Mouse (Mus musculus) stomach, embryonic 16.5 days (tissue): Measurements from ENCODE around the gene Tmem163. TPM values are rescaled to one million over a fixed set of nuclear protein-coding genes. Genes with fewer than 3 reads are reported as not detected.

Experiments
- ATAC-seq: fragments of 200-750 bp; cut with Nextera tagmentation; 2 replicates; pipeline ENCODE4 v1.8.0; 2017; ENCODE audit warnings: moderate number of reproducible peaks, moderate TSS enrichment; ENCODE audit not compliant: insufficient read depth, low FRiP score
- H3K27ac ChIP-seq: fragments of 300-500 bp; sonication (generic); 2 replicates; pipeline ENCODE4 v1.5.1; 2014; ENCODE audit warnings: low read length
- H3K27me3 ChIP-seq: fragments of 300-500 bp; sonication (generic); 2 replicates; pipeline ENCODE4 v1.6.1; 2014; ENCODE audit warnings: low read length, control low read depth, mixed read lengths; ENCODE audit not compliant: control insufficient read depth, insufficient read depth
- H3K36me3 ChIP-seq: fragments of 300-500 bp; sonication (generic); 2 replicates; pipeline ENCODE4 v1.6.1; 2014; ENCODE audit warnings: low read length; ENCODE audit not compliant: control insufficient read depth, insufficient read depth
- H3K4me1 ChIP-seq: fragments of 300-500 bp; sonication (generic); 2 replicates; pipeline ENCODE4 v1.6.1; 2014; ENCODE audit warnings: low read length, control low read depth, mixed read lengths; ENCODE audit not compliant: control insufficient read depth, insufficient read depth
- H3K4me2 ChIP-seq: fragments of 300-500 bp; sonication (generic); 2 replicates; pipeline ENCODE4 v1.6.1; 2014; ENCODE audit warnings: low read depth, low read length, mixed read lengths
- H3K4me3 ChIP-seq: fragments of 300-500 bp; sonication (generic); replicated peaks from 2 replicates; pipeline ENCODE4 v1.5.1; 2014; ENCODE audit warnings: mild to moderate bottlenecking, low read length
- H3K9ac ChIP-seq: fragments of 300-500 bp; sonication (generic); 2 replicates; pipeline ENCODE4 v1.6.1; 2014; ENCODE audit warnings: low read length
- H3K9me3 ChIP-seq: fragments of 300-500 bp; sonication (generic); replicated peaks from 2 replicates; pipeline ENCODE4 v1.6.1; 2016; ENCODE audit warnings: low read length, control low read depth; ENCODE audit not compliant: control insufficient read depth
- WGBS: fragments of 180-500 bp; shearing (Covaris S2); extraction: QIAGEN DNeasy Blood & Tissue Kit; methylation state at CpG from one replicate; pipeline ENCODE4 v1.1.7; 2014; 5-methylcytosine and 5-hydroxymethylcytosine counted together
- polyA plus RNA-seq: library from polyadenylated mRNA; unstranded; fragments of >200 nt; fragmentation: Nextera tagmentation; extraction: Ambion mirVana; gene quantifications from 2 replicates; pipeline ENCODE4 v1.2.1, GENCODE M21; 2015

Gene Tmem163
- polyA plus RNA-seq, 1 experiment from 2014 or later, result 0.45 TPM

- WGBS, result 64% methylated on average over 13 of the region's 13 CpGs
- Histone ChIP-seq H3K36me3 (no peaks in the 10 kb centered on the region), H3K27me3 (no peaks in the 10 kb centered on the region), H3K4me1 (no peaks in the 10 kb centered on the region), H3K9me3 (no peaks in the 10 kb centered on the region), H3K4me3 (no peak overlapping the region), H3K4me2 (no peak overlapping the region), H3K9ac (no peak overlapping the region), H3K27ac (no peak overlapping the region)
- ATAC-seq, result no peak
Measured at GRCm38 (mm10) chr1:127662385-127663068, 16.8 kb downstream of the Tmem163 start.

GRCm38 (mm10) chr1:127661118-127662012, 18.0 kb downstream of the Tmem163 start:
- H3K9ac ChIP-seq, result no peak overlapping the region
- H3K27me3 ChIP-seq, result no peaks in the 10 kb centered on the region
- no peak overlapping the region for H3K4me3 ChIP-seq
- no peaks in the 10 kb centered on the region for H3K4me1 ChIP-seq
- no peaks in the 10 kb centered on the region for H3K36me3 ChIP-seq
- no peak overlapping the region for H3K4me2 ChIP-seq
- H3K27ac ChIP-seq, result no peak overlapping the region
- H3K9me3 ChIP-seq, result no peaks in the 10 kb centered on the region
- 32% methylated on average over 13 of the region's 13 CpGs for WGBS
- ATAC-seq, result no peak

- Histone ChIP-seq H3K9me3 (no peaks in the 10 kb centered on the region), H3K36me3 (no peaks in the 10 kb centered on the region), H3K9ac (no peak overlapping the region), H3K4me2 (no peak overlapping the region), H3K4me3 (no peak overlapping the region), H3K27ac (no peak overlapping the region), H3K4me1 (no peaks in the 10 kb centered on the region), H3K27me3 (no peaks in the 10 kb centered on the region)
- WGBS, result 79% methylated on average over 2 of the region's 2 CpGs
- no peak for ATAC-seq
Measured at GRCm38 (mm10) chr1:127651564-127651963, 27.8 kb downstream of the Tmem163 start.

- Histone ChIP-seq H3K4me3 (no peak overlapping the region), H3K9ac (no peak overlapping the region), H3K9me3 (no peaks in the 10 kb centered on the region), H3K4me1 (no peaks in the 10 kb centered on the region), H3K27me3 (no peaks in the 10 kb centered on the region), H3K4me2 (no peak overlapping the region), H3K36me3 (no peaks in the 10 kb centered on the region), H3K27ac (no peak overlapping the region)
- ATAC-seq, result no peak
- WGBS, result 83% methylated on average over 12 of the region's 12 CpGs
Measured at GRCm38 (mm10) chr1:127642976-127643769, 36.2 kb downstream of the Tmem163 start.

DNA sequence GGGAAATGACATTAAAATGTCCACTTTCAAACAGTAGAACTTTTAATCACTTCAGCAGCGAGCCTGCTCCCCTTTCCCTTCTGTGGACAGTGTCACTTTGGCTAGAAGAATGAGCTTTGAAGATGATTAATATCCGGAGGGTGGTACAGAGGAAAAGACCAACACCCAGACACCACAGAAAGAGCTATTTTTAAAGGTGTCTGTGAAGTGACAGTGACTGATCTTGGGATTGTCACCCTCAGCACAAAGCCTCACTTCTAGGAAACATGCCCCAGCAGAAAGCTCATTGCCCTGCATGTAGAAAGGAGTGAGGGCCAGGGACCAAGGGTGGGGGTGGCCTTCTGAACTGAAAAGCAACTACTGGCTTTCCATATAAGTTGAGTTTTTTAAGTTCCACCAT, 41.4 kb downstream of the Tmem163 start:
- Histone ChIP-seq H3K4me2 (no peak overlapping the region), H3K9ac (no peak overlapping the region), H3K4me1 (no peaks in the 10 kb centered on the region), H3K27me3 (no peaks in the 10 kb centered on the region), H3K4me3 (no peak overlapping the region), H3K36me3 (no peaks in the 10 kb centered on the region), H3K9me3 (no peaks in the 10 kb centered on the region), H3K27ac (no peak overlapping the region)
- 44% methylated on average over 2 of the region's 2 CpGs for WGBS
- ATAC-seq, result no peak

DNA sequence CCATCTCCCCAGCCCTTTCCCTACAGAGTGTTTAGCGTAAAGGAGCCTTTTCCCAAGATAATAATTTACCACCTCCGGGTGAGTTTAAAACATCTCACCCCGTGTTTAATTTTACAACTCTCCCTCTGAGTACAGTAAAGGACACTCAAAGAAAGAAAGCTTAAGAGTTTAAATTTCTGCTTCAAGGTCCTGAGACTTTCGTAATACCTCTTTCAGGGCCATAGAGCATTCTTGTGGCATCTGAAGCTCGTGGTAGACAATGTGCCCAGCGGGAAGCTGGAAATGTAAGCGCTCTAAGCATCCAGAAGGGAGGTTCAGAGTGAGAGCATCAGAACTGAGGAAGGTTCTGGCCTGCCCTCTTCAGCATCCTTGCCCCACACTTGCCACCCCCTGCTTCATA, 52.2 kb downstream of the Tmem163 start:
- Histone ChIP-seq H3K4me3 (no peak overlapping the region), H3K36me3 (no peaks in the 10 kb centered on the region), H3K4me1 (no peaks in the 10 kb centered on the region), H3K27ac (no peak overlapping the region), H3K4me2 (no peak overlapping the region), H3K9me3 (no peaks in the 10 kb centered on the region), H3K9ac (no peak overlapping the region), H3K27me3 (no peaks in the 10 kb centered on the region)
- no peak for ATAC-seq
- WGBS, result 73% methylated on average over 7 of the region's 7 CpGs

DNA sequence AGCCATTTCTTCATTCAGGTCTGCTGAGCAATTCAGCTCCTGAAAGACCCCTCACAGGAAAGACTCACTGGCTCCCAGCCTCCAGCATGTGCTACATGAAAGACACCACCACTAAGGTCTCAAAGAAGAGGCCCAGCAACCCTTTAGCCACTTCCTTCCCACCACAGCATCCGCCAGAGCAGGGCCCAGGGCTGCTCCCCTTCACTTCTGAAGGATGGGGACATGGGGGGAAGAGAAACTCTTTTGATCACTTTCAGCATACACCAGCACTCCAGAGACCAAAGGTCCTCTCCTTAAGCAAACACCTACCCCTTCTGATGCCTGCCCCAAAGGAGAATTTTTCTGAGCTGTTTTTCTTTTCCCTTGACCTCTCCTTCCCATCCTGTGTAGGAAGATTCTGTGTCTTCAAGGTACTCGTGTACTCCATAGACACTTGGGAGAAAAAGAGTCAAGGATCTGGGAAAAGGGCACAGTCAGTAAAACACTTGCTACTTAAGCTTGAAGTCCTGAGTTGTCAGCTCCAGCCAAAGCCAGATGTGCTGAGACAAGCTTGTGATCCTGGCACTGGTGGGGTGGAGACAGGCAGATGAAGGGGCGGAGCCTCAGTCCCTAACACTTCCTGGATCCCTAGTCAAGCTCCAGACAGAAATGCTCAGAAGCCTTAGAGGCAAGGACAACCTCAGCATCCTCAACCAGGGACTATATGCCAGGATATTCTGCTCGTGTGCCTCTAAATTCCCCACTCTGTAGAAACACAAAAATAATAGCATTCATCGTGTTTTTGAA, 53.6 kb downstream of the Tmem163 start:
- Histone ChIP-seq H3K4me3 (no peak overlapping the region), H3K9ac (no peak overlapping the region), H3K27me3 (no peaks in the 10 kb centered on the region), H3K36me3 (no peaks in the 10 kb centered on the region), H3K4me2 (no peak overlapping the region), H3K27ac (no peak overlapping the region), H3K4me1 (no peaks in the 10 kb centered on the region), H3K9me3 (no peaks in the 10 kb centered on the region)
- ATAC-seq, result 0 out of 2 replicates have a peak, but pooled peaks have one; percentile 40
- 43% methylated on average over 5 of the region's 5 CpGs for WGBS

DNA sequence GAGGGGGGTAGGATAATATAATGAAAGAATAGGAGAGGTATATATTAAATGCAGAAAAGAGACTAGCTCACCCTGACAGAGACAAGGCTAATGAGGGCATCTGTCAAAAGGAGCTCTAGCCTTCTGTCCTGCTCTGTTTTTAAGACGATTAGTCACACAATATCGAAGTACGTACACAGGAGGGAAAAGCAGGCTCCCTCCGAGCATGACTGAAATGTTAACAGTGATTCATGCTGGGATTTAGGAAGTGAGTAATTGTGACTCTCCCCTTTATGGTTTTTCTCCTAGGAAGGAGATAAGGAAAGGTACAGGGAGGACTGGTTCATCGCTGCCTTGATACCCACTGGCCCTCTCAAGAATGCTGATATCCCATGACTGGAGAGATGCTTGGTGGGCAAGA, 57.0 kb downstream of the Tmem163 start:
- no peak overlapping the region for H3K9ac ChIP-seq
- H3K9me3 ChIP-seq, result no peaks in the 10 kb centered on the region
- no peak overlapping the region for H3K27ac ChIP-seq
- no peaks in the 10 kb centered on the region for H3K4me1 ChIP-seq
- no peaks in the 10 kb centered on the region for H3K36me3 ChIP-seq
- H3K4me3 ChIP-seq, result no peak overlapping the region
- 63% methylated on average over 5 of the region's 5 CpGs for WGBS
- no peak for ATAC-seq
- H3K27me3 ChIP-seq, result no peaks in the 10 kb centered on the region
- H3K4me2 ChIP-seq, result no peak overlapping the region
